Mouse (Mus musculus) heart, embryonic 14.5 days (tissue): ENCODE data around the gene Sphk1. TPM values are rescaled to one million over a fixed set of nuclear protein-coding genes. Genes with fewer than 3 reads are reported as not detected.

ENCODE experiments used
- ATAC-seq: fragments of 200-750 bp; cut with Nextera tagmentation; 2 replicates; pipeline ENCODE4 v1.8.0; 2017; ENCODE audit warnings: low read depth, moderate TSS enrichment; ENCODE audit not compliant: insufficient number of reproducible peaks, insufficient read depth, low FRiP score
- H3K27ac ChIP-seq, 2 experiments: fragments of 200-500 bp in 1 of 2; fragments of 300-500 bp in 1 of 2; sonication (generic) in 1 of 2; replicated peaks in 1 of 2; 2 replicates each; pipeline ENCODE4 v1.5.1; 2012 to 2014; ENCODE audit warnings: low read depth in 2 of 2, low read length in 2 of 2, control low read depth in 1 of 2, mild to moderate bottlenecking in 1 of 2, mixed read lengths in 1 of 2; ENCODE audit not compliant: control insufficient read depth in 1 of 2, insufficient read depth in 1 of 2
- H3K27me3 ChIP-seq: fragments of 300-500 bp; sonication (generic); 2 replicates; pipeline ENCODE4 v1.6.1; 2014; ENCODE audit warnings: mild to moderate bottlenecking, low read length, control low read depth; ENCODE audit not compliant: control insufficient read depth, insufficient read depth
- H3K36me3 ChIP-seq: fragments of 300-500 bp; sonication (generic); 2 replicates; pipeline ENCODE4 v1.6.1; 2014; ENCODE audit warnings: mild to moderate bottlenecking, control low read depth, low read length, mixed read lengths; ENCODE audit not compliant: control insufficient read depth, insufficient read depth
- H3K4me1 ChIP-seq, 2 experiments: fragments of 200-500 bp in 1 of 2; fragments of 300-500 bp in 1 of 2; sonication (generic) in 1 of 2; 2 replicates each; pipeline ENCODE4 v1.6.1; 2012 to 2014; ENCODE audit warnings: low read length in 2 of 2, control low read depth in 1 of 2, mixed read lengths in 1 of 2; ENCODE audit not compliant: control insufficient read depth in 2 of 2, insufficient read depth in 2 of 2
- H3K4me2 ChIP-seq: fragments of 300-500 bp; sonication (generic); 2 replicates; pipeline ENCODE4 v1.6.1; 2014; ENCODE audit warnings: mild to moderate bottlenecking, low read length
- H3K4me3 ChIP-seq, 2 experiments: fragments of 200-500 bp in 1 of 2; fragments of 300-500 bp in 1 of 2; sonication (generic) in 1 of 2; 2 replicates each; pipeline ENCODE4 v1.5.1; 2012 to 2014; ENCODE audit warnings: low read length in 2 of 2, mild to moderate bottlenecking in 2 of 2, control low read depth in 1 of 2, low read depth in 1 of 2, moderate library complexity in 1 of 2; ENCODE audit not compliant: control insufficient read depth in 1 of 2, insufficient read depth in 1 of 2
- H3K9ac ChIP-seq: fragments of 300-500 bp; sonication (generic); 2 replicates; pipeline ENCODE4 v1.6.1; 2014; ENCODE audit warnings: mild to moderate bottlenecking, low read length
- H3K9me3 ChIP-seq: fragments of 300-500 bp; sonication (generic); 2 replicates; pipeline ENCODE4 v1.6.1; 2016; ENCODE audit warnings: low read length, control low read depth; ENCODE audit not compliant: control insufficient read depth
- WGBS: fragments of 180-500 bp; shearing (Covaris S2); extraction: QIAGEN DNeasy Blood & Tissue Kit; methylation state at CpG from one replicate; pipeline ENCODE4 v1.1.7; 2014; 5-methylcytosine and 5-hydroxymethylcytosine counted together
- polyA plus RNA-seq: library from polyadenylated mRNA; unstranded; fragments of >200 nt; fragmentation: Nextera tagmentation; extraction: Ambion mirVana; gene quantifications from 2 replicates; pipeline ENCODE4 v1.2.1, GENCODE M21; 2014

Gene Sphk1
- polyA plus RNA-seq = 2.3 and 2.5 TPM in 2 replicates

DNA sequence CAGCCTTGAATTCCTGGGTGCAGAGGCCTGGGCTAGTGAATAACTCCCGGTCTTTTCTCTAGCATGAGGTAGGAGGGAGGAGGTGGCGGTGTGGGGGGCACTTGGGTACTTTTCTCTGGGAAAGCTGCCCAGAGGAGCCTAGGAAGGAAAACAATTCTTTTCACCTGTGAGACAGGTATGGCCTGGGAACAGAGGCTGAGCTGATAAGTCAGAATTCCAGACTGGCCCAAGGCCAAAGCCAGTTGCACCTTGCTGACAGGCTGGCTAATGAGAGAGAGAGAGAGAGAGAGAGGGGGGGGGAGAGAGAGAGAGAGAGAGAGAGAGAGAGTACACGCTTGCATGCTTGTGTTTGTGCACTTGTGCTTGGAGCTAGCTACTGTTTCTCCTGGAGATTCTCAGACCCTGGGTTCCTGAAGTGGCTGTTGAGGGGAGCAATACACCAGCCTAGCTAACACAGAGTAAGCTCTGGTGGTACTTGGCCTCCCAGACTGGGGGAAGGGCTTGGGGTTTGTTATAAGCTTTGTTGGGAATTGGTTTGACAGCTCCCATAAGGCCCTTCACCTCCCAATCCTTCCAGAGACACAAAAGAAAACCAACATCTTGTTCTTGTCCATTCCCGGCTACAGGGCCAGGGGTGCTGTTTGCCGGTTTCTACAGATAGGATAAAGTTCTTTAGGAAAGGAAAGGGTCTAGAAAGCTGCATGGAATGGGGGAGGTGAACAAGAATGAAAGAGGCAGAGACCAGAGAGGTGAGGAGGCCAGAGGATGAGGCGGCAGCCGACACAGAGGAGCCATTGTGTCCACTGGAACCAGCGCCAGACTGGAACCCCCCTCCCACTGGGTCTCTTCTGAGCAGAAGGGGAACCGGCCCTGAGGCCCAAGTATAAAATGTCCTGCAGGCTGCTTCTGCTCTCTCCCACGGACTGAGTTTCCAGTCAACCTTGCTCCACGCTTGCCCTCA is at the start of gene Sphk1:
Gene Sphk1 (plus strand): TSS at position 739 of the 961 bp plus-strand sequence.
- Histone ChIP-seq H3K4me3 (peak within 1 kb of the TSS; percentile 48 to 50), H3K27ac (no peak within 1 kb of the TSS)

DNA sequence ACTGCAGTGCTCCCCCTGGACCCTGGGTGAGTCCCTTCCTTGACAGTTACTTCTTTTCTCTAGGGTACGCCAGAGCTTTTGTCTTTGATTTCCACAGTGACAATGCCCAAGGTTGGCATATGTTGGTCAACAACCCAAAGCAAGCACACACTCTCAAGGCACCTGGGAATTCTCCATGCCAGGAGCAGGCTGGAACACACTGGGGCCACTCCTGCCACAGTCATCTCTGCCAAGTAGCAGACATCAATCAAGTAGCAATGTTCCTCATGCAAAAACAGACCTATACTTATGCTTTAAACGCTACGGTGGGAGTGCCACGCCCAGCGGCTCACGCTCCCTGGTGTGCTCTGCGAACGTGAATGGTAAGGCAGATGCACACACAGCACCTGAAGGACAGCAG is 49.8 kb upstream of the Sphk1 start:
- Histone ChIP-seq H3K4me3 (no peak overlapping the region), H3K27me3 (no peaks in the 10 kb centered on the region), H3K36me3 (peaks cover 97% of the 10 kb centered on the region), H3K4me1 (0 out of 4 replicates have a peak, but pooled peaks cover 2 to 5% of the 10 kb centered on the region in 2 experiments), H3K9ac (no peak overlapping the region), H3K9me3 (no peaks in the 10 kb centered on the region), H3K4me2 (no peak overlapping the region), H3K27ac (no peak overlapping the region)
- WGBS = 94% methylated on average over 8 of the region's 8 CpGs
- no peak for ATAC-seq

More for the DNA sequence above, at the start of gene Sphk1:
- WGBS = 33% methylated on average over 11 of the region's 11 CpGs
- Histone ChIP-seq H3K4me1 (peaks cover 16 to 28% of the 10 kb centered on the region in 2 experiments), H3K27me3 (peaks cover 35% of the 10 kb centered on the region), H3K4me2 (peak within 1 kb of the TSS; percentile 98), H3K9ac (peak within 1 kb of the TSS; percentile 66), H3K36me3 (no peaks in the 10 kb centered on the region), H3K9me3 (no peaks in the 10 kb centered on the region)
- ATAC-seq = no peak

DNA sequence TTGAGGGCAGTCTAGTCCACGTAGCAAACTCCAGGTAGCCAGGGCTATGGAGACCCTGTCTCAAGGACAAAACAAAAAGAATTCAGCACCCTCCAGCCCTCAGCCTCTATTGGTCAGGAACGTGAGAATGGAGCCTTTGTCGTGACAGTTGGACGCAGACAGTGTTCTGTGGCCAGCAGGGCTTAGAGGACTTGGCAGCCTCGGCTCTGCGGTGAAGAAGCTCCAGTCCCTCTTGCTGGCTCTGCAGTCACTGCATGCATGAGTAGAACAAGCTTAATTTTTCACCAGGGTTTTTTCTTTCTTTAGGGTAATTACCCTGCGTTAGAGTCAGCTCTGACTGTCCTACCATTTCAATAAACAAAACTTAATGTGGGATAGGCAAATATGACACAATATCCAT is 48.9 kb upstream of the Sphk1 start:
- H3K9ac ChIP-seq = no peak overlapping the region
- no peak for ATAC-seq
- H3K9me3 ChIP-seq = no peaks in the 10 kb centered on the region
- H3K4me3 ChIP-seq = no peak overlapping the region
- no peaks in the 10 kb centered on the region for H3K27me3 ChIP-seq
- H3K4me2 ChIP-seq = no peak overlapping the region
- 90% methylated on average over 7 of the region's 7 CpGs for WGBS
- H3K27ac ChIP-seq = no peak overlapping the region
- no peaks in the 10 kb centered on the region for H3K4me1 ChIP-seq
- H3K36me3 ChIP-seq = peaks cover 97% of the 10 kb centered on the region

DNA sequence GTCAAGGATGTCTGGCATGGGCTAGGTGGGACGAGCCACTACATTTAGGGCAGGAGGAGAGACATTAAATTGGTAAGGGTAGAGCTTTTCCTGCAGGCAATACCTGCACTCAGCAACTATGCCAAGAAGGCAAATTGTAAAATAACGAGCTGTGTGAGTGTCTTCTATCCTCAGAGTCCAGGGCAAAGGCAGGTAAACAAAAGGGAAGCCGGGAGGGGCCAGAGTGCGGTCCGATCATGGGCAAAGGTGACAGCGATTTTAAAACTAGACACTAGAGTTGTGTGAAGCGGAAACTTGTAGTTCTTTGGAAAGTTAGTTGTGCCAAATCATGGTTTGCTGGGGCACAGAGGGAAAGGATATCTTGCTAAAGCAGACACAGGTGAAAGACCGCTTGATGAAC is 46.5 kb upstream of the Sphk1 start:
- H3K4me1 ChIP-seq = peaks cover 2 to 7% of the 10 kb centered on the region in 2 experiments; a peak in 3 of 4 replicates
- no peak overlapping the region for H3K27ac ChIP-seq
- H3K36me3 ChIP-seq = peaks cover 82% of the 10 kb centered on the region
- H3K27me3 ChIP-seq = no peaks in the 10 kb centered on the region
- no peaks in the 10 kb centered on the region for H3K9me3 ChIP-seq
- H3K4me3 ChIP-seq = no peak overlapping the region
- H3K4me2 ChIP-seq = no peak overlapping the region
- H3K9ac ChIP-seq = no peak overlapping the region
- no peak for ATAC-seq
- WGBS = 92% methylated on average over 8 of the region's 8 CpGs

DNA sequence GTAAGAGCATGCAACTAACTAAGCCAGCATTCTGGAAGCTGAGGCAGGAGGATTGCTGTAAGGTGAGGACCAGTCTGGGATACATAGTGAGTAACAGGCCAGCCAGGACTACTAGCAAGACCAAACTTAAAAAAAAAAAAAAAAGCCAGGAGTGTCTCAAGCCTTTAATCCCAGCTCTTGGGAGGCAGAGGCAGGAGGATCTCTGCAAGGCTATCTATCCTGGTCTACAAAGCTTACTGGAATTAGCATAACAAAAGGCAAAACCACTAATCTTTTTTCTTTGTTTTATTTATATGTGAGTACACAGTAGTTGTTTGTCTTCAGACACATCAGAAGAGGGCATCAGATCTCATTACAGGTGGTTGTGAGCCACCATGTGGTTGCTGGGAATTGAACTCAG is 42.5 kb upstream of the Sphk1 start:
- Histone ChIP-seq H3K36me3 (peaks cover 45% of the 10 kb centered on the region), H3K4me3 (no peak overlapping the region)

DNA sequence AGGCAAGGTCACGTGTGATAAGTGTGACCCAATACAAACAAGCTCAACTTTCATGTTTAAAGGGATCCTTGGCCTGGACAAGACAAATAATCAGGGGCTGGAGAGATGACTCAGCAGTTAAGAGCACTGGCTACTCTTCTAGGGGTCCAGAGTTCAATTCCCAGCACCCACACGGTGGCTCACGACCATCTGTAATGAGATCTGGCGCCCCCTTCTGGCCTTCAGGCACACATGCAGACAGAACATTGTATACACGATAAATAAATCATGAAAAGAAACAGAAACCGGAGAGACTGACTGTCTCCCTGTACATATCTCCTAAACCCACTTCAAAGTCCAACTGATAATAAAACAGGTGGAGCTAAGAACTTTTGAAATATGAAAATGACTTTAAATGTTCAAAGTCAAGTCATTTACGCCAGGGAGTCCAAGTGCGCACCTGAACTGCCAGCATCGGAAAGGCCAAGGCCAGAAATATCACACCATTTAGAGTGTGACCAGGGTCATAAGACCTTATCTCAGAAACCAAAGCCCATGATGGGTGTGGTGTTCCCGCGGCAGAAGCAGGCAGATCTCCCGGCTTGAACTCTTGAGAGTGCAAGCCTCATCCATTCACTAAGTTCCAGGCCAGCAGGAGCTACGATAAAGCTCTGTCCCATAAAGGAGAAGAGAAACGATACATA is 41.9 kb upstream of the Sphk1 start:
- Histone ChIP-seq H3K36me3 (peaks cover 39% of the 10 kb centered on the region), H3K9me3 (no peaks in the 10 kb centered on the region), H3K4me2 (peak overlapping the region; percentile 79), H3K4me1 (peaks cover 5 to 11% of the 10 kb centered on the region in 2 experiments; a peak in 3 of 4 replicates), H3K9ac (peak overlapping the region; percentile 86), H3K27me3 (no peaks in the 10 kb centered on the region), H3K27ac (peak overlapping the region in 1 of 2 experiments; percentile 84; a peak in 1 of 4 replicates), H3K4me3 (peak overlapping the region; percentile 77)
- 68% methylated on average over 14 of the region's 14 CpGs for WGBS
- ATAC-seq = no peak

More for the DNA sequence above, 42.5 kb upstream of the Sphk1 start:
- H3K4me1 ChIP-seq = peaks cover 5 to 11% of the 10 kb centered on the region in 2 experiments; a peak in 3 of 4 replicates
- no peak for ATAC-seq
- no peak overlapping the region for H3K27ac ChIP-seq
- H3K9me3 ChIP-seq = no peaks in the 10 kb centered on the region
- no peak overlapping the region for H3K9ac ChIP-seq
- H3K27me3 ChIP-seq = no peaks in the 10 kb centered on the region
- H3K4me2 ChIP-seq = no peak overlapping the region

DNA sequence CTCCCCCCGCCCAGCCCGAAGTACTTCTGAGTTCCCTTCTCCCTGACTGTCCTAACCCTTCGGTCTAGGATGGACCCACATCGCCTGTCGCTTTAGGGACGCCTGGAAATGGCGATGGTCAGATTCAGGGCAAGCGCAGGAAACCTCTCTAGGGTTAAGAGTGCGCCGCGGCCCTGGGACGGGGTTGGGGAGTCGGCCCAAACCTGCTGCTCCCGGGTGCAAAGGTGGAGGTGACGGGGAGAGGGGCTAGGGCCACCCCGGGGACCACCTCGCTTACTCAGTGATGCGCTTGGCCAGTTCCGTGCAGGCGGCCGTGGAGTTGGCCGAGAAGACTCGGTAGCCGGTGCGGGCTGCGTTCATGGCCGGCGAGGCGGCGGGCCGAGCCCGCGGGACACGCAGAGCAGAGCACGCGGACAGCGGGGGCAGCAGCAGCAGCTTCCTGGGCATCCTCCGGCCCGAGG is 40.9 kb upstream of the Sphk1 start:
- Histone ChIP-seq H3K4me2 (peak overlapping the region; percentile 79), H3K4me3 (peak overlapping the region; percentile 77)
- peak; percentile 15; the same call in 1 of the 2 replicates for ATAC-seq

More for the DNA sequence above, 40.9 kb upstream of the Sphk1 start:
- Histone ChIP-seq H3K4me1 (peaks cover 5 to 11% of the 10 kb centered on the region in 2 experiments; a peak in 3 of 4 replicates), H3K9ac (peak overlapping the region; percentile 86), H3K27ac (peak overlapping the region; percentile 58 to 84), H3K27me3 (no peaks in the 10 kb centered on the region), H3K9me3 (no peaks in the 10 kb centered on the region), H3K36me3 (peaks cover 29% of the 10 kb centered on the region)
- under 1% methylated on average over 29 of the region's 39 CpGs for WGBS
